Mouse (Mus musculus): ENCODE data around the gene Zswim1. TPM values are rescaled to one million over a fixed set of nuclear protein-coding genes. Genes with fewer than 3 reads are reported as not detected.

Zswim1 gene
- polyA plus RNA-seq, 1 experiment from 2014 or later = 4.4 TPM

DNA sequence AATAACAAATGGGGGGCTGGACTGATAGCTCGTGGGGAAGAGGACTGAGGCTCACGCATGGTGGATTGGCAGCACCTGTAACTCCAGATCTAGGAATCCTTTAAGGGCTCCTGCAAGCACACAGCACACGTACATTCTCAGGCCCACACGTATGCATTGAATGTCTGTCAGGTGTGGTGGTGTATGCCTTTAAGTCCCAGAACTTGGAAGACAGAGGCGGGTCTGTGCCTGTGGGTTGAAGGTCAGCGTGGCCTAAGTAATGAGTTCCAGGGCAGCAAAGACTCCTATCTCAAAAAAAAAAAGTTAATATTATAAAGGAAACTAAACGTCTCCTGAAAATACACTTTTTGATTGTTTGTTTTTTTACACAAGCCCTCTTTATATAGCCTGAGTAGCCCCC lies 15.9 kb upstream of the Zswim1 start:
- Histone ChIP-seq H3K27ac (replicated peaks) (0 out of 2 replicates have a peak overlapping the region, but pooled peaks have one; percentile 24), H3K27me3 (no peaks in the 10 kb centered on the region), H3K4me3 (replicated peaks) (peak overlapping the region; percentile 92; the same call in 1 of the 2 replicates), H3K9ac (no peak overlapping the region), H3K4me1 (replicated peaks) (peaks cover 39% of the 10 kb centered on the region), H3K9me3 (replicated peaks) (no peaks in the 10 kb centered on the region), H3K4me2 (peak overlapping the region; percentile 91), H3K36me3 (replicated peaks) (peaks cover 28% of the 10 kb centered on the region)
- ATAC-seq (ENCODE audit: insufficient read depth) = no peak
- 70% methylated on average over 7 of the region's 7 CpGs for WGBS (ENCODE audit: insufficient replicate concordance)

GRCm38 (mm10) chr2:164813557-164813956 lies 8.9 kb upstream of the Zswim1 start:
- Histone ChIP-seq H3K4me1 (replicated peaks) (peaks cover 32% of the 10 kb centered on the region), H3K27ac (replicated peaks) (no peak overlapping the region), H3K4me3 (replicated peaks) (no peak overlapping the region), H3K9ac (no peak overlapping the region), H3K4me2 (no peak overlapping the region), H3K9me3 (replicated peaks) (no peaks in the 10 kb centered on the region), H3K36me3 (replicated peaks) (peaks cover 24% of the 10 kb centered on the region), H3K27me3 (no peaks in the 10 kb centered on the region)
- ATAC-seq (ENCODE audit: insufficient read depth) = no peak
- whole genome bisulfite sequencing (ENCODE audit: insufficient replicate concordance) = 70% methylated on average over 2 of the region's 2 CpGs

DNA sequence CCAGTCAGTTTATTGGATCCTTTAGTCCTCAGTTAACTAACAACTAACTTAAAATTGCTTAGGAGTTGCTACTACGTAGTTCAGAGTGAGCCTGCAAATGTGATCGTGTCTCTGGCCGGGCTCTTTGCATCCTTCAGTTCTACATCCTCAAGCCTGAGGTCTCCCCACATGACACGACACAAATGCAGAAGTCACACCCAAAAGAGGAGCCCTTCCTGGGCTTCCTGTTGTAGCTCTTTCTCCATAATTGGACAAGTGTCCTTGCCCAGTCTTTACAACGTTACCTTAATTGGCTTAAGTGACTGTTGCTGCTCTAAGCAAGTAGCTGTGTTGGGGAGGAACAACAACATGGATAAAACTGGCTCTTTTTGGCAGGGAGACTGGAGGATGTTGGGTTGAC lies 7.1 kb upstream of the Zswim1 start:
- Histone ChIP-seq H3K27ac (replicated peaks) (peak overlapping the region; percentile 49), H3K27me3 (no peaks in the 10 kb centered on the region), H3K4me3 (replicated peaks) (no peak overlapping the region), H3K4me2 (peak overlapping the region; percentile 41), H3K36me3 (replicated peaks) (peaks cover 15% of the 10 kb centered on the region), H3K9me3 (replicated peaks) (no peaks in the 10 kb centered on the region), H3K4me1 (replicated peaks) (peaks cover 32% of the 10 kb centered on the region), H3K9ac (no peak overlapping the region)
- peak; percentile 66 for ATAC-seq (ENCODE audit: insufficient read depth)
- 44% methylated on average over 5 of the region's 5 CpGs for WGBS (ENCODE audit: insufficient replicate concordance)

DNA sequence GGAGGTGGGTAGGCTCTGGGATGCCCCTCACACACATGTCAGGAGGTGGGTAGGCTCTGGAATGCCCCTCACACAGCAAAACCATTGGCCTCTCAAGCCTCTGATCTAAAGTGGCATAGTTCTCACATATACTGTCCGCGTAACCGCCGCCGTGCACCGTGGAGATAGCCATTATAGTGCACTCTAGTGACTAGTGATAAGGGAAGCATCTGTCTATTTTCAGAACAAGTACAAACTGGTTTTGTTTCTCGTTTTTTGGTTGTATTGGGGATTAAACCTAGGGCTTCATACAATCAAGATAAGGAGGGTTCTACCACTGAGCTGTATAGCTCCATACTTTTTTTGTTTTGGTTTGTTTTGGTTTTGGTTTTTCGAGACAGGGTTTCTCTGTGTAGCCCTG lies 6.7 kb upstream of the Zswim1 start:
- no peak overlapping the region for H3K4me3 ChIP-seq (replicated peaks)
- H3K9ac ChIP-seq = no peak overlapping the region
- peak overlapping the region; percentile 41 for H3K4me2 ChIP-seq
- WGBS (ENCODE audit: insufficient replicate concordance) = 55% methylated on average over 8 of the region's 8 CpGs
- peak; percentile 80 for ATAC-seq (ENCODE audit: insufficient read depth)
- H3K27ac ChIP-seq (replicated peaks) = peak overlapping the region; percentile 49
- H3K36me3 ChIP-seq (replicated peaks) = peaks cover 20% of the 10 kb centered on the region
- peaks cover 32% of the 10 kb centered on the region for H3K4me1 ChIP-seq (replicated peaks)
- no peaks in the 10 kb centered on the region for H3K9me3 ChIP-seq (replicated peaks)
- H3K27me3 ChIP-seq = no peaks in the 10 kb centered on the region

GRCm38 (mm10) chr2:164817206-164817605 lies 5.3 kb upstream of the Zswim1 start:
- Histone ChIP-seq H3K9me3 (replicated peaks) (no peaks in the 10 kb centered on the region), H3K36me3 (replicated peaks) (peaks cover 30% of the 10 kb centered on the region), H3K27me3 (no peaks in the 10 kb centered on the region), H3K4me3 (replicated peaks) (no peak overlapping the region), H3K9ac (no peak overlapping the region), H3K4me1 (replicated peaks) (peaks cover 35% of the 10 kb centered on the region), H3K27ac (replicated peaks) (no peak overlapping the region), H3K4me2 (no peak overlapping the region)
- ATAC-seq (ENCODE audit: insufficient read depth) = no peak
- WGBS (ENCODE audit: insufficient replicate concordance) = 74% methylated on average over 6 of the region's 6 CpGs

GRCm38 (mm10) chr2:164817703-164818102 lies 4.8 kb upstream of the Zswim1 start:
- no peak overlapping the region for H3K9ac ChIP-seq
- no peak for ATAC-seq (ENCODE audit: insufficient read depth)
- 65% methylated on average over 5 of the region's 5 CpGs for WGBS (ENCODE audit: insufficient replicate concordance)
- no peaks in the 10 kb centered on the region for H3K27me3 ChIP-seq
- H3K4me1 ChIP-seq (replicated peaks) = peaks cover 39% of the 10 kb centered on the region
- H3K27ac ChIP-seq (replicated peaks) = no peak overlapping the region
- no peaks in the 10 kb centered on the region for H3K9me3 ChIP-seq (replicated peaks)
- no peak overlapping the region for H3K4me3 ChIP-seq (replicated peaks)
- peaks cover 27% of the 10 kb centered on the region for H3K36me3 ChIP-seq (replicated peaks)
- no peak overlapping the region for H3K4me2 ChIP-seq

- no peak for ATAC-seq (ENCODE audit: insufficient read depth)
- no peak overlapping the region for H3K4me3 ChIP-seq (replicated peaks)
- no peak overlapping the region for H3K4me2 ChIP-seq
- no peaks in the 10 kb centered on the region for H3K9me3 ChIP-seq (replicated peaks)
- H3K36me3 ChIP-seq (replicated peaks) = peaks cover 36% of the 10 kb centered on the region
- H3K27ac ChIP-seq (replicated peaks) = no peak overlapping the region
- 83% methylated on average over 6 of the region's 6 CpGs for WGBS (ENCODE audit: insufficient replicate concordance)
- no peak overlapping the region for H3K9ac ChIP-seq
- H3K4me1 ChIP-seq (replicated peaks) = peaks cover 30% of the 10 kb centered on the region
- no peaks in the 10 kb centered on the region for H3K27me3 ChIP-seq
Observed at GRCm38 (mm10) chr2:164821060-164821459, 1.4 kb upstream of the Zswim1 start.

- Histone ChIP-seq H3K9me3 (replicated peaks) (no peaks in the 10 kb centered on the region), H3K4me3 (replicated peaks) (peak overlapping the region; percentile 73), H3K9ac (peak overlapping the region; percentile 71), H3K27me3 (no peaks in the 10 kb centered on the region), H3K4me1 (replicated peaks) (peaks cover 33% of the 10 kb centered on the region), H3K4me2 (peak overlapping the region; percentile 83), H3K27ac (replicated peaks) (peak overlapping the region; percentile 72), H3K36me3 (replicated peaks) (peaks cover 39% of the 10 kb centered on the region)
- under 1% methylated on average over 10 of the region's 10 CpGs for WGBS (ENCODE audit: insufficient replicate concordance)
- peak; percentile 59 for ATAC-seq (ENCODE audit: insufficient read depth)
Observed at GRCm38 (mm10) chr2:164823181-164823585, 697 bp downstream of the Zswim1 start.

GRCm38 (mm10) chr2:164823969-164824368 lies 1.5 kb downstream of the Zswim1 start:
- no peak for ATAC-seq (ENCODE audit: insufficient read depth)
- peaks cover 39% of the 10 kb centered on the region for H3K36me3 ChIP-seq (replicated peaks)
- no peak overlapping the region for H3K27ac ChIP-seq (replicated peaks)
- H3K9ac ChIP-seq = no peak overlapping the region
- peak overlapping the region; percentile 73; the same call in 1 of the 2 replicates for H3K4me3 ChIP-seq (replicated peaks)
- H3K27me3 ChIP-seq = no peaks in the 10 kb centered on the region
- H3K4me1 ChIP-seq (replicated peaks) = peaks cover 33% of the 10 kb centered on the region
- no peaks in the 10 kb centered on the region for H3K9me3 ChIP-seq (replicated peaks)
- WGBS (ENCODE audit: insufficient replicate concordance) = 73% methylated on average over 4 of the region's 4 CpGs
- peak overlapping the region; percentile 83 for H3K4me2 ChIP-seq

DNA sequence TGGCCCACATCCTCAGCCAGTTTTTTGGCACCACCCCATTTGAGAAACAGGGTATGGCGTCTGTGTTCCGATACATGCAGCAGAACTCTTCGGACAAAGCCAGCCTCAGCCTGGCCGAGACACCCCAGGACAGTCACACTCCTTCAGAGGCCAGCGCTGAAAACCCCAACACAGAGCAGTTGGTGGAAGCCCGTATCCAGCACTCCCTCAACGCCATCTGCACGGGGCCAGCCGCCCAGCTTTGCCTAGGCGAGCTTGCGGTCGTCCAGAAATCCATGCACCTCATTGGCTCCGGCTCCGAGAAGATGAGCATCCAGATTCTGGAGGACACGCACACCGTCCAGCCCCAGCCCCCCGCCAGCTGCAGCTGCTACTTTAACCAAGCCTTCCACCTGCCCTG lies 3.0 kb downstream of the Zswim1 start:
- Histone ChIP-seq H3K27ac (replicated peaks) (no peak overlapping the region), H3K27me3 (no peaks in the 10 kb centered on the region), H3K4me1 (replicated peaks) (peaks cover 33% of the 10 kb centered on the region), H3K9me3 (replicated peaks) (no peaks in the 10 kb centered on the region), H3K4me3 (replicated peaks) (no peak overlapping the region), H3K4me2 (no peak overlapping the region), H3K36me3 (replicated peaks) (peaks cover 31% of the 10 kb centered on the region), H3K9ac (no peak overlapping the region)
- no peak for ATAC-seq (ENCODE audit: insufficient read depth)
- WGBS (ENCODE audit: insufficient replicate concordance) = 88% methylated on average over 17 of the region's 17 CpGs

DNA sequence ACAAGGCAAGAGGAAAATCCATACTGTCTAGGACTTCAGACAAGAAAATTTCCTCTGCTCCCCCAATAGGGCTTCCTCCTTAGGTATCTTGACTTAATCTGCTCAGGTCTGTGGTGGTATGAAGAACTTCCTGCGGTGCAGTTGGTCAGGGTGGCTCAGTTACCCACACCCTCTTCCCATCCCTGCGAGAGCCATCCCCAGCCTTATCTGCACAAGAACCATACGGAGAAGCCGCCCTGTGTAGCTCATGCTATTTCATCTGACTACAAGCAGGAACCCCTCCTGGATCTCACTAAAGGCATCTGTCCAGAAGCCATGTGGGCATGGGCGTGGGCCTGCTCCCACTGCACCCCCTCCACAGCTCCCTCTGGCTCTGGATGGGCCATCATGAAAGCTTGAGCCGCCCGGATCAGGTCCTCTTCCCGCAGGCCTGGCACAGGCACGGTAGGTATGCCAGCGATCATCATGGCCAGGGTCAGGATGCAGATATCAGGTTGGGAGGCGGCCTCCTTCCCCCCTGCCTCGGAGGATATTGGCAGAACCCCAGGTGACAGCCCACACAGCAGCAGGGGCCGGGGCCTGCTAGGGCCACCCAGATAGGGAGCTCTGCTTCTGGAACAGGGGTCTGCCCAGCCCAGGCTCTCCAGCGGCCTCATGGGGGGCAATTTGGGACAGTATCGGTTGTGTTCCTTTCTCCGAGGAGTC lies 4.8 kb downstream of the Zswim1 start:
- H3K4me1 ChIP-seq (replicated peaks) = peaks cover 30% of the 10 kb centered on the region
- H3K4me3 ChIP-seq (replicated peaks) = no peak overlapping the region
- 62% methylated on average over 16 of the region's 16 CpGs for WGBS (ENCODE audit: insufficient replicate concordance)
- H3K27ac ChIP-seq (replicated peaks) = 0 out of 2 replicates have a peak overlapping the region, but pooled peaks have one; percentile 9
- no peaks in the 10 kb centered on the region for H3K9me3 ChIP-seq (replicated peaks)
- H3K9ac ChIP-seq = no peak overlapping the region
- ATAC-seq (ENCODE audit: insufficient read depth) = no peak
- peaks cover 19% of the 10 kb centered on the region for H3K36me3 ChIP-seq (replicated peaks)
- H3K27me3 ChIP-seq = no peaks in the 10 kb centered on the region
- no peak overlapping the region; the same call in 1 of the 2 replicates for H3K4me2 ChIP-seq

All from liver, embryonic 15.5 days (tissue).